Mouse (Mus musculus): ENCODE measurements around the gene Enpp4. TPM values are rescaled to one million over a fixed set of nuclear protein-coding genes. Genes with fewer than 3 reads are reported as not detected.

The Enpp4 gene
- polyA plus RNA-seq, 1 experiment from 2014 or later: 5.4 TPM

- no peaks in the 10 kb centered on the region for H3K36me3 ChIP-seq
- 17% methylated on average over 7 of the region's 7 CpGs for WGBS
These were observed 24.8 kb upstream of the Enpp4 start for GRCm38 (mm10) chr17:44130429-44130828.

GRCm38 (mm10) chr17:44129092-44129750 lies 23.6 kb upstream of the Enpp4 start:
- no peak overlapping the region for H3K27ac ChIP-seq (replicated peaks)
- no peak overlapping the region for H3K9ac ChIP-seq
- 0 out of 2 replicates have a peak, but pooled peaks cover 2% of the 10 kb centered on the region for H3K27me3 ChIP-seq
- no peaks in the 10 kb centered on the region for H3K4me1 ChIP-seq (replicated peaks)
- no peak overlapping the region for H3K4me2 ChIP-seq
- WGBS: 89% methylated on average over 13 of the region's 13 CpGs
- ATAC-seq (ENCODE audit: low FRiP score, low read depth): no peak
- H3K9me3 ChIP-seq: no peaks in the 10 kb centered on the region
- H3K36me3 ChIP-seq: no peaks in the 10 kb centered on the region
- no peak overlapping the region for H3K4me3 ChIP-seq

More at GRCm38 (mm10) chr17:44130429-44130828, 24.8 kb upstream of the Enpp4 start:
- Histone ChIP-seq H3K9me3 (no peaks in the 10 kb centered on the region), H3K9ac (no peak overlapping the region), H3K4me2 (no peak overlapping the region), H3K27me3 (0 out of 2 replicates have a peak, but pooled peaks cover 2% of the 10 kb centered on the region), H3K27ac (replicated peaks) (no peak overlapping the region), H3K4me3 (no peak overlapping the region), H3K4me1 (replicated peaks) (no peaks in the 10 kb centered on the region)
- no peak; the same call in 1 of the 2 replicates for ATAC-seq (ENCODE audit: low FRiP score, low read depth)

GRCm38 (mm10) chr17:44121366-44122100 lies 15.9 kb upstream of the Enpp4 start:
- H3K27me3 ChIP-seq: no peaks in the 10 kb centered on the region
- H3K4me1 ChIP-seq (replicated peaks): no peaks in the 10 kb centered on the region
- H3K9ac ChIP-seq: no peak overlapping the region
- no peak for ATAC-seq (ENCODE audit: low FRiP score, low read depth)
- no peaks in the 10 kb centered on the region for H3K9me3 ChIP-seq
- H3K4me2 ChIP-seq: no peak overlapping the region
- 83% methylated on average over 12 of the region's 12 CpGs for WGBS
- no peak overlapping the region for H3K4me3 ChIP-seq
- no peak overlapping the region for H3K27ac ChIP-seq (replicated peaks)
- H3K36me3 ChIP-seq: no peaks in the 10 kb centered on the region

GRCm38 (mm10) chr17:44118231-44118630 lies 12.6 kb upstream of the Enpp4 start:
- no peak overlapping the region for H3K27ac ChIP-seq (replicated peaks)
- ATAC-seq (ENCODE audit: low FRiP score, low read depth): no peak
- no peaks in the 10 kb centered on the region for H3K4me1 ChIP-seq (replicated peaks)
- no peaks in the 10 kb centered on the region for H3K36me3 ChIP-seq
- WGBS: 85% methylated on average over 4 of the region's 4 CpGs
- H3K4me2 ChIP-seq: no peak overlapping the region
- H3K9me3 ChIP-seq: no peaks in the 10 kb centered on the region
- no peak overlapping the region for H3K9ac ChIP-seq
- H3K27me3 ChIP-seq: no peaks in the 10 kb centered on the region
- H3K4me3 ChIP-seq: no peak overlapping the region

- no peaks in the 10 kb centered on the region for H3K36me3 ChIP-seq
- WGBS: 85% methylated on average over 2 of the region's 2 CpGs
- H3K4me2 ChIP-seq: no peak overlapping the region
- H3K9ac ChIP-seq: no peak overlapping the region
- no peak overlapping the region for H3K27ac ChIP-seq (replicated peaks)
- no peaks in the 10 kb centered on the region for H3K9me3 ChIP-seq
- no peaks in the 10 kb centered on the region for H3K4me1 ChIP-seq (replicated peaks)
- no peaks in the 10 kb centered on the region for H3K27me3 ChIP-seq
- no peak overlapping the region for H3K4me3 ChIP-seq
- no peak for ATAC-seq (ENCODE audit: low FRiP score, low read depth)
These were observed 12.1 kb upstream of the Enpp4 start for GRCm38 (mm10) chr17:44117721-44118120.

- Histone ChIP-seq H3K4me3 (no peak overlapping the region), H3K27ac (replicated peaks) (no peak overlapping the region), H3K36me3 (no peaks in the 10 kb centered on the region), H3K4me2 (no peak overlapping the region), H3K9me3 (no peaks in the 10 kb centered on the region), H3K27me3 (no peaks in the 10 kb centered on the region), H3K9ac (no peak overlapping the region), H3K4me1 (replicated peaks) (no peaks in the 10 kb centered on the region)
- WGBS: 95% methylated on average over 2 of the region's 2 CpGs
- no peak for ATAC-seq (ENCODE audit: low FRiP score, low read depth)
These were observed 11.0 kb upstream of the Enpp4 start for GRCm38 (mm10) chr17:44116584-44116983.

- peaks cover 9% of the 10 kb centered on the region for H3K4me1 ChIP-seq (replicated peaks)
- ATAC-seq (ENCODE audit: low FRiP score, low read depth): no peak
- WGBS: 74% methylated on average over 3 of the region's 3 CpGs
These were observed 2.7 kb upstream of the Enpp4 start for GRCm38 (mm10) chr17:44108331-44108730.

GRCm38 (mm10) chr17:44101961-44102360 lies 3.6 kb downstream of the Enpp4 start:
- Histone ChIP-seq H3K4me3 (no peak overlapping the region), H3K4me2 (no peak overlapping the region), H3K27me3 (no peaks in the 10 kb centered on the region), H3K9me3 (no peaks in the 10 kb centered on the region), H3K27ac (replicated peaks) (no peak overlapping the region), H3K9ac (no peak overlapping the region), H3K4me1 (replicated peaks) (peaks cover 9% of the 10 kb centered on the region), H3K36me3 (no peaks in the 10 kb centered on the region)
- WGBS: 95% methylated on average over 10 of the region's 10 CpGs
- ATAC-seq (ENCODE audit: low FRiP score, low read depth): no peak

More at GRCm38 (mm10) chr17:44108331-44108730, 2.7 kb upstream of the Enpp4 start:
- Histone ChIP-seq H3K27me3 (no peaks in the 10 kb centered on the region), H3K27ac (replicated peaks) (no peak overlapping the region), H3K9ac (no peak overlapping the region), H3K4me2 (no peak overlapping the region), H3K9me3 (no peaks in the 10 kb centered on the region), H3K36me3 (no peaks in the 10 kb centered on the region), H3K4me3 (no peak overlapping the region)

- WGBS: 84% methylated on average over 9 of the region's 9 CpGs
- Histone ChIP-seq H3K4me3 (no peak overlapping the region), H3K9me3 (no peaks in the 10 kb centered on the region), H3K27ac (replicated peaks) (no peak overlapping the region), H3K36me3 (no peaks in the 10 kb centered on the region), H3K4me2 (no peak overlapping the region), H3K9ac (no peak overlapping the region), H3K27me3 (no peaks in the 10 kb centered on the region), H3K4me1 (replicated peaks) (peaks cover 9% of the 10 kb centered on the region)
- no peak for ATAC-seq (ENCODE audit: low FRiP score, low read depth)
These were observed 4.7 kb downstream of the Enpp4 start for GRCm38 (mm10) chr17:44100906-44101305.

GRCm38 (mm10) chr17:44100486-44100885 lies 5.1 kb downstream of the Enpp4 start:
- H3K9ac ChIP-seq: no peak overlapping the region
- H3K4me3 ChIP-seq: no peak overlapping the region
- no peaks in the 10 kb centered on the region for H3K9me3 ChIP-seq
- H3K36me3 ChIP-seq: no peaks in the 10 kb centered on the region
- no peak for ATAC-seq (ENCODE audit: low FRiP score, low read depth)
- H3K4me2 ChIP-seq: no peak overlapping the region
- no peak overlapping the region for H3K27ac ChIP-seq (replicated peaks)
- 81% methylated on average over 4 of the region's 4 CpGs for WGBS
- peaks cover 9% of the 10 kb centered on the region for H3K4me1 ChIP-seq (replicated peaks)
- H3K27me3 ChIP-seq: no peaks in the 10 kb centered on the region

- WGBS: 37% methylated on average over 2 of the region's 2 CpGs
- ATAC-seq (ENCODE audit: low FRiP score, low read depth): no peak
- H3K4me3 ChIP-seq: no peak overlapping the region
These were observed 14.1 kb downstream of the Enpp4 start for GRCm38 (mm10) chr17:44091512-44091911.

GRCm38 (mm10) chr17:44090916-44091315 lies 14.7 kb downstream of the Enpp4 start:
- no peaks in the 10 kb centered on the region for H3K9me3 ChIP-seq
- H3K4me1 ChIP-seq (replicated peaks): no peaks in the 10 kb centered on the region
- no peak overlapping the region for H3K27ac ChIP-seq (replicated peaks)
- no peak overlapping the region for H3K4me3 ChIP-seq
- H3K9ac ChIP-seq: no peak overlapping the region
- no peak for ATAC-seq (ENCODE audit: low FRiP score, low read depth)
- no peaks in the 10 kb centered on the region for H3K27me3 ChIP-seq
- H3K36me3 ChIP-seq: peaks cover 29% of the 10 kb centered on the region
- no peak overlapping the region for H3K4me2 ChIP-seq
- WGBS: 69% methylated on average over 2 of the region's 2 CpGs

More at GRCm38 (mm10) chr17:44091512-44091911, 14.1 kb downstream of the Enpp4 start:
- H3K9me3 ChIP-seq: no peaks in the 10 kb centered on the region
- no peak overlapping the region for H3K4me2 ChIP-seq
- no peak overlapping the region for H3K27ac ChIP-seq (replicated peaks)
- H3K4me1 ChIP-seq (replicated peaks): no peaks in the 10 kb centered on the region
- H3K36me3 ChIP-seq: peaks cover 24% of the 10 kb centered on the region
- H3K9ac ChIP-seq: no peak overlapping the region
- H3K27me3 ChIP-seq: no peaks in the 10 kb centered on the region

All from hindbrain, embryonic 15.5 days (tissue).